Mouse (Mus musculus) intestine, embryonic 16.5 days (tissue): Measurements from ENCODE around the gene Gm884. TPM values are rescaled to one million over a fixed set of nuclear protein-coding genes. Genes with fewer than 3 reads are reported as not detected.
"Not testable (repeated sequence)": the region's sequence is repeated elsewhere in the genome, so short reads cannot be mapped to it uniquely, and the experiment has no call there.

Source experiments
- ATAC-seq: fragments of 200-750 bp; cut with Nextera tagmentation; 2 replicates; pipeline ENCODE4 v1.8.0; 2017; ENCODE audit warnings: moderate TSS enrichment, moderate library complexity
- H3K27ac ChIP-seq: fragments of 300-500 bp; sonication (generic); 2 replicates; pipeline ENCODE4 v1.5.1; 2014; ENCODE audit warnings: mild to moderate bottlenecking, low read length
- H3K27me3 ChIP-seq: fragments of 300-500 bp; sonication (generic); replicated peaks from 2 replicates; pipeline ENCODE4 v1.6.1; 2014; ENCODE audit warnings: low read length, control low read depth, mixed read lengths; ENCODE audit not compliant: control insufficient read depth, insufficient read depth
- H3K36me3 ChIP-seq: fragments of 300-500 bp; sonication (generic); 2 replicates; pipeline ENCODE4 v1.6.1; 2014; ENCODE audit warnings: low read length, control low read depth; ENCODE audit not compliant: control insufficient read depth, insufficient read depth
- H3K4me1 ChIP-seq: fragments of 300-500 bp; sonication (generic); 2 replicates; pipeline ENCODE4 v1.6.1; 2014; ENCODE audit warnings: low read length, control low read depth, mixed read lengths; ENCODE audit not compliant: control insufficient read depth, insufficient read depth
- H3K4me2 ChIP-seq: fragments of 300-500 bp; sonication (generic); 2 replicates; pipeline ENCODE4 v1.6.1; 2014; ENCODE audit warnings: low read depth, low read length, control low read depth
- H3K4me3 ChIP-seq: fragments of 300-500 bp; sonication (generic); 2 replicates; pipeline ENCODE4 v1.5.1; 2014; ENCODE audit warnings: mild to moderate bottlenecking, low read length
- H3K9ac ChIP-seq: fragments of 300-500 bp; sonication (generic); 2 replicates; pipeline ENCODE4 v1.6.1; 2014; ENCODE audit warnings: low read depth, low read length
- H3K9me3 ChIP-seq: fragments of 300-500 bp; sonication (generic); 2 replicates; pipeline ENCODE4 v1.6.1; 2016; ENCODE audit warnings: low read length, control low read depth; ENCODE audit not compliant: control insufficient read depth
- WGBS: fragments of 180-500 bp; shearing (Covaris S2); extraction: QIAGEN DNeasy Blood & Tissue Kit; methylation state at CpG from one replicate; pipeline ENCODE4 v1.1.7; 2014; 5-methylcytosine and 5-hydroxymethylcytosine counted together
- polyA plus RNA-seq: library from polyadenylated mRNA; unstranded; fragments of >200 nt; fragmentation: Nextera tagmentation; extraction: Ambion mirVana; gene quantifications from 2 replicates; pipeline ENCODE4 v1.2.1, GENCODE M21; 2015

The Gm884 gene
- polyA plus RNA-seq, 1 experiment from 2014 or later, result not detected

GRCm38 (mm10) chr11:103534973-103535372, 86.0 kb downstream of the Gm884 start:
- H3K9ac ChIP-seq, H3K36me3 ChIP-seq, H3K9me3 ChIP-seq, H3K27me3 ChIP-seq, H3K4me1 ChIP-seq, ATAC-seq, H3K4me2 ChIP-seq, H3K4me3 ChIP-seq, H3K27ac ChIP-seq: not testable (repeated sequence)
- WGBS, result 27% methylated on average over 1 of the region's 1 CpGs

- Histone ChIP-seq H3K4me3 (no peak overlapping the region), H3K36me3 (no peaks in the 10 kb centered on the region), H3K9me3 (no peaks in the 10 kb centered on the region), H3K27me3 (no peaks in the 10 kb centered on the region), H3K4me2 (no peak overlapping the region), H3K4me1 (no peaks in the 10 kb centered on the region), H3K9ac (no peak overlapping the region), H3K27ac (no peak overlapping the region)
- 81% methylated on average over 2 of the region's 2 CpGs for WGBS
- ATAC-seq, result no peak
Measured at GRCm38 (mm10) chr11:103512111-103512510, 108.8 kb downstream of the Gm884 start.

GRCm38 (mm10) chr11:103504497-103504896, 116.4 kb downstream of the Gm884 start, which contains the start of gene Lrrc37a:
TSS of gene Lrrc37a (minus strand) at chr11:103504597.
- Histone ChIP-seq H3K4me2 (no peak within 1 kb of the TSS), H3K9ac (no peak within 1 kb of the TSS), H3K4me1 (no peaks in the 10 kb centered on the region), H3K4me3 (no peak within 1 kb of the TSS), H3K27ac (no peak within 1 kb of the TSS), H3K27me3 (no peaks in the 10 kb centered on the region), H3K36me3 (no peaks in the 10 kb centered on the region), H3K9me3 (no peaks in the 10 kb centered on the region)
- 85% methylated on average over 12 of the region's 12 CpGs for WGBS
- no peak for ATAC-seq

Other genes starting within 250 kb of the Gm884 start
- 6.1 and 7.0 TPM in 2 replicates for gene Plekhm1, start 208.5 kb downstream of the Gm884 start, polyA plus RNA-seq
- not detected in 2 replicates for gene Lrrc37a, start 116.5 kb downstream of the Gm884 start, polyA plus RNA-seq
- not detected in 2 replicates for gene Lyzl6, start 17.8 kb upstream of the Gm884 start, polyA plus RNA-seq
- gene Rprml, start 28.4 kb upstream of the Gm884 start, polyA plus RNA-seq, result 0.44 and 0.81 TPM in 2 replicates
- gene Gosr2, start 76.8 kb upstream of the Gm884 start, polyA plus RNA-seq, result 73.3 and 76.3 TPM in 2 replicates
- 0.05 and 0.06 TPM in 2 replicates for gene Wnt9b, start 128.7 kb upstream of the Gm884 start, polyA plus RNA-seq
- 0.39 and 0.51 TPM in 2 replicates for gene Wnt3, start 153.0 kb upstream of the Gm884 start, polyA plus RNA-seq